Mouse (Mus musculus): ENCODE data around the gene Taf11. TPM values are rescaled to one million over a fixed set of nuclear protein-coding genes. Genes with fewer than 3 reads are reported as not detected.

The Taf11 gene
- total RNA-seq, 2 experiments from 2014 or later, result 34.6 to 37.4 TPM

- no peak for DNase-seq
Observed at GRCm38 (mm10) chr17:27920676-27921075, 11.0 kb upstream of the Taf11 start.

DNA sequence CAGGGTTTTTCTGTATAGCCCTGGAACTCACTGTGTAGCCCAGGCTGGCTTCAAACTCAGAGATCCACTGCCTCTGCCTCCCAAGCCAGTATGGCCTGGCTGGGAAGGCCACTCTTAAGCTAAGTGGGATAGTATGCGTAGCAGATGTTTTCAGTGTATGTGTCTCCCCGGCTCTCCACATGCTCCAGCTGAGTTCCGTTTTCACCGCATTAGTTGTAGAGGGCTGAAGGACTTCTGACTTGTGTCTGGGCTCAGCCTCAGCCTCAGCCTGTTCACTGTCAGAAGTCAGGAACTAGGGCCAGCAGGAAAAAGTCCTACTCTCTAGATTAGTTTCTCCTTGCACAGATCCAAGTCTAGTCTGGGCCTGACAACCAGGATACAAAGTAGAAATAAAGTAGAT is 6.7 kb upstream of the Taf11 start:
- DNase-seq, result no peak

DNA sequence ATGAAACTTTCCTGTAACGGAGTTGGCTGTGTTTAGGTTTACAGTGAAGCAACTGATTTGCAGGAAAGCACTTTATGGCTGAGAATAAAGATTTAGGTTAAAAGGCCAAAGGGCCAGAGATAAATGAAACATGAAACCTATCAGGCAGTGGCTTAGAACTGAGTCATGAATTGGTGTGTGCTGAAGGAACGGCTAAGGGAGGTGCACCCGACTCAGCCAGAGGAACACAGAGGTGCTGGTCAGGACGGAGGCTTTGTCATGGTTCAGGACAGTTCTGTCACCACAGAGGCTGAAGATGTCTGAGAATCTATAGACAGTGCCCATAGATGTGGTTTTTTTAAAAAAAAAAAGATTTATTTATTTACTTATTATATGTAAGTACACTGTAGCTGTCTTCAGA is 5.1 kb upstream of the Taf11 start:
- no peak for DNase-seq

DNA sequence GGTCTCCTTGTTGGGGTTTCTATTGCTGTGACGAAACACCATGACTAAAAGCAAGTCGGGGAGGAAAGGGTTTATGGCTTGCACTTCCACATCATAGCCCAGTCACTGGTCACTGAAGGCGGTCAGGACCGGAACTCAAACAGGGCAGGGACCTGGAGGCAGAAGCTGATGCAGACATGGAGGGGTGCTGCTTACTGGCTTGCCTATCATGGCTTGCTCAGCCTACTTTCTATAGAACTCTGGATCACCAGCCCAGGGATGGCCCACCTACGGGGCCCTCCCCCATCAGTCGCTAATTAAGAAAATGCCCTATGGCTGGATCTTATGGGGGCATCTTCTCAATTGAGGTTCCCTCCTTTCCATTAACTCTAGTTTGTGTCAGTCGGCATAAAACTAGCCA is 1.7 kb upstream of the Taf11 start:
- DNase-seq, result no peak

DNA sequence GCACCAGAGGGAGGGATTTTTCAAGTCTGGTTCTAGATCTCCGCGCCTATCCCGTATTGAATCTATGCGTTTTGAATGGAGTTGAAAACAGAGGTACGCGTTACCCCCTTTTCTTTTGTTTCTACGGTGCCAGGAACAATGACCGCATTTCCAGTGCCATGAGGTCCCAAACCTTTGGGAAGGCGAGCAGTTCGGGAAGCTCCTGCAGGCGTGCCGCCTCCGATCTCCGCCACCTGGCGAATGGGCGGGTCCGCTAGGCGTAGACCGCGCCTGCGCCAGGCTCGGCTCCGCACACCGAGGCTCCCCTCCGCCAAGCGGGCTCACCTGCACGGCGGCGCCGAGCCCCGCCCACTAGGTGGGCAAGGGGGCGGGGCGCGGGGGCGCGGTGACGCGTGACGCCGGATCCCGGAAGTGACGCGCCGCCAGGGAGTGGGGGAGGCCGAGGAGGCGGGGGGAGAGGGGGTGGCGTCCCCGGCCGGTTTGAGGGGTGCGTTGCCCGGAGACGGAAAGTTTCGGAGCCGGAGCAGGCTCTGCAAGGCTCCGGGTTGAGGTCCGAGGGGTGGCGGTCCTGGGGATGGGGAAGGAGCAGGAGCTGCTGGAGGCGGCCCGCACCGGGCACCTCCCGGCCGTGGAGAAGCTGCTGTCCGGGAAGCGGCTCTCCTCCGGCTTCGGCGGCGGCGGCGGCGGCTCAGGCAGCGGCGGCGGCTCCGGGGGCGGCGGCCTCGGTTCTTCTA is 589 bp downstream of the Taf11 start, which contains the start of gene Anks1:
Anks1 (plus strand) TSS at position 419 of the 734 bp plus-strand sequence.
- DNase-seq, result peak; percentile 78 to 79

DNA sequence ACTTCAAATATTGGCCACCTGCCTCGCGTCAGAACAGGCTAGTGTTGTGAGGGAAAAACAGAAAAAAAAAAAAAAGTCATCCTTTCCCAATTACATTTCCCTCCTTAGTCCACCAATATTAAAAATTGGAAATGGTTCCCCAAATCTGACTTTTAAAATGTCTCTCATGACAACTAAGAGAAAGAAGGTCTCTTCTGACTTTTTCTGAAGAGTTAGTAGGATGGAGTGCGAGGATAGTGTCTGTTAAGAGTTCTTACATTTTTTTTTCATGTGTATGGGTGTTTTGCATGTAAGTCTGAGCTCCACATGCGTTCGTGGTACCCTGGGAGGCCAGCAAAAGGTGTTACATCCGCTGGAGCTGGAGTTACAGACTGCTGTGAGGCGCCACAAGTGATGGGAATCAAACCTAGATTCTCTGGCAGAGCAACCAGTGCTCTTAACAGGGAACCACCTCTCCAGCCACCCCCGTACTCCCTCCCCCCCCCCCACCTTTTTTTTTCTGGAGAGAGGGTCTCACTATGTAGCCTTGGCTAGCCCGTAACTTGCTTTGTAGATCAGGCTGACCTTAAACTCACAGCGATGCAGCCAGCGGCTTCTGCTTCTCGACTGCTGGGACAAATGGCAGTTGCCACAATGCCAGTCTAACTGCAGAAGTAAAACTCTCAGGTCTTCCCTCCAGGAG is 1.3 kb downstream of the Taf11 start:
- DNase-seq, result no peak

GRCm38 (mm10) chr17:27907512-27908205 is 2.0 kb downstream of the Taf11 start:
- peak; percentile 93 to 97 for DNase-seq

GRCm38 (mm10) chr17:27886499-27887210 is 23.0 kb downstream of the Taf11 start:
- DNase-seq, result no peak

- DNase-seq, result no peak
Observed at GRCm38 (mm10) chr17:27883994-27884393, 25.6 kb downstream of the Taf11 start.

- DNase-seq, result no peak
Observed at GRCm38 (mm10) chr17:27883129-27883528, 26.5 kb downstream of the Taf11 start.

DNA sequence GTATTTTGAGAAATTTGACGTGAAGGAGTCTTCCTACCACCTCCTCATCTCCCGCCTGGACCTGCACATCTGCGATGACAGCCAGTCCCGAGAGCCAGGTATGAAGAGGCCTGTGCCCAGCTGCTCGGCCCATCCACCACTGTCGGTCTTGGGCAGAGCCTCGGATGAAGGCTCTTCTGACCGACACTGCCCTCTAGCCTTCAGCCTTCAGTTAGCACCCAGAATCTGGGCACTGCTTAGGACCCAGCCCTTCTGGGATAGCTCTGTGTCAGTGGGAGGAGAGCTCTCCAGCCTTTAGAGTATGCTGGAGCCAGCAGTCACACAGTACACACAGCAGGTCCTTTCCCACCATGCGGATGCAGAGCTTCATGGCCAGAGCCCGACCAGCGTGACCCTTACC is 28.1 kb downstream of the Taf11 start:
- no peak for DNase-seq

DNA sequence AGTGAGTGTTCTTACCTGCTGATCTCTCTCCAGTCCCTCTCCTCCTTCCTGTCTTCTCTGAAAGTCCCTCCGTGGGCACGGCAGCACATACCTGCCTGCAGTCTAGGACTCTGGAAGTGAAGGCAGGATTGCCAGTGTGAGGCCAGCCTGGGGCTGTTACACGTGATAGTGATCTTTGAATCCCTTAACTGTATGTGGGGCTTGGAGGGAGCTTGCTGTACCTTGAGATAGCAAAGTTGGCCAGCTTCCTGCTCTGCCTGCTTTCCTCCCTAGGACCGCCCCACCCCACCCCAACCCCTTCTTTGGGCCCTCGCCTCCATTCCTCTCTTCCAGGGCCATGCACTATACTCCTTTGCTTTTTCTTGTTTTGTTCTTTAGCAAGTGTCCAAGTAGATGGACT is 35.1 kb downstream of the Taf11 start:
- no peak for DNase-seq

GRCm38 (mm10) chr17:27873583-27873982 is 36.1 kb downstream of the Taf11 start:
- no peak for DNase-seq

- DNase-seq, result peak; percentile 27 to 51
Observed at GRCm38 (mm10) chr17:27871851-27872250, 37.8 kb downstream of the Taf11 start.

DNA sequence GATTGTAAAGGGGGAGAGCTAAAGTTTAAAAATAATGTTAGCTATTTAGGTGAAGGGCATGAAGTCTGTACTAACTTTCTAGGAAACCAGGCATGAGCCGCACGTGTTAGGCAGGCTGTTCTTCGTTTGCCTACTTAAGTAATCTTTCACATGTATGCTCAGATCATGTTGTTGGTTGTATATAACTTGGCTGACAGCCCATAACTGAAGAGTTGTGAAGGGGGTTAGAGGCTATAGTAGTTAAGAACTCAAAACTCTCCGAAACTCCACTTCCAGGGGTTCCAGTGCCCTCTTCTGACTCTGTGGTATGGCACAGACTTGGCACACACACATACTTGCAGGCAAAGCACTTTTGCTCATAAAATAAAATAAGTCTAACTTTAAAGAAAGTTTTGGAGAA is 42.9 kb downstream of the Taf11 start:
- no peak for DNase-seq

DNA sequence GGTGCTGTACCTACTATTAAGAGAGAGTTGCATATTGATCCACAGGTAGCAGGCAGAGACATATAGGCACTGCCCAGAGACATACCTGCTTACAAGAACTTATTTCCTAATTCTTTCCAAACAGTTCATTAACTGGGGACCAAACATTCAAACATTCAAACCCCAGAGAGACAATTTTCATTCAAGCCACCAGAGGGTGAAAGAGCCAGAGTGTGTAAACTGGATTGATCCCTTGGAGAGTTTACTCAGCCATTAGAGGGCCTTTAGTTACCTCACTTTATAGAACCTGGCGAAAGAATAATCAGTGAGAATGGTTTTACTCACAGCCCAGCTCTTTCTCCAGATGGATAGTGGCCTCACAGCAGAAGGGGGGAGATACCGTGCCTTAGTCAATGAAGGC is 44.2 kb downstream of the Taf11 start:
- no peak for DNase-seq

DNA sequence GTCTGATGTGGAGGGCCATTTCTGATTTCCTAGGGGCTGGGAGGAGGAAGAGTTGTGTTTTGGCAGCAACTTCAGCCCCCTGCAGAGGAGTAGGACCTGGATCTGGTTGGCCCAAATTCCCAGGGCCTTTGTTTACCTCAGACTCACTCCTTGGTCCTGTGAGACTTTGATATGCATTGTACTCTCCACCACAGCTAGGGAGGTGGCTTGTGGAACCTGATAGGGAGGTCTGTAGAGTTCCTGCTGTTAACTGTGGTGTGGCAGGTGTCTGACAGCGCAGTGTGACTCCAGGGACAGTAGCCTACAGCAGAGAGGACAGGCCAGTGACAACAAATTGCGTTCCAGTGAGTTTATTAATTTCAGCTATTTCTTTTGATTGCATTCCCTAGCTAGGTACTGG is 50.5 kb downstream of the Taf11 start:
- no peak for DNase-seq

DNA sequence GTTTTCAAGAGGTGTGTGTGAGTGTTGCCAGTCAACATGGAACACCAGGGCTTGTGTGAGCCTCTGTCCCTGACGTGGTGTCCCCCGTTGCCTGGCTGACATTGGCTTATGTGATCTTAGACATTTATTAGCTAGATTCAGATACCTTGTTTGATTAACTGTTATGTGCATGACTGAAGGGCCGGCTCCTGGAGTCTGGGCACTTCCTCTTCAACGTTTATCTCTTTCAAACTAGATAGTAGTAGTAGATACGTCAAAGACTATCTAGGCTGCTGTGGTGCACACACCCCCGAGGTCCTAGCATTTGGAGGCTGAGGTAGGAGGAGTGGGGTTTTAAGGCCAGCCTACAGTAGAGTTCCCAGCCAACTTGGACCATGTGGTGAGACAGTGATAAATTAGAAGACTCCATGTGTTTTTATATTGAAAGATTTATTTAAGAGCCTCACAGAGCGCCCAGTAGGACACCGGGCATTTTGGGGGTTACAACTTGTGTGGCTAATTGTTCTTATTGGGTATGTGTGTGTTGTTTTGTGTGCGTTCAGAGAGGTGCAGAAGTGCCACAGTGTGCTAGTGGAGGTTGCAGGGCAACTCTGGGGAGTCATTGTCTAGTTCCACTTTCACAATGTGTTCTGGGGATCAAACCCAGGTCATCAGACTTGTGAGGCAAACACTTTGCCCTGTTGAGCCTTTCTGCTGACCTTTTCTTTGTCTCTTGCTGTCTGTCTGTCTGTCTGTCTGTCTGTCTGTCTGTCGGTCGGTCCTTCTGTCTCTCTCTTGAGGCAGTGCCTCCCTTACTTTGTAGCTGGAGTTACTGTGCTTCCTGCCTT is 51.8 kb downstream of the Taf11 start:
- DNase-seq, result no peak

DNA sequence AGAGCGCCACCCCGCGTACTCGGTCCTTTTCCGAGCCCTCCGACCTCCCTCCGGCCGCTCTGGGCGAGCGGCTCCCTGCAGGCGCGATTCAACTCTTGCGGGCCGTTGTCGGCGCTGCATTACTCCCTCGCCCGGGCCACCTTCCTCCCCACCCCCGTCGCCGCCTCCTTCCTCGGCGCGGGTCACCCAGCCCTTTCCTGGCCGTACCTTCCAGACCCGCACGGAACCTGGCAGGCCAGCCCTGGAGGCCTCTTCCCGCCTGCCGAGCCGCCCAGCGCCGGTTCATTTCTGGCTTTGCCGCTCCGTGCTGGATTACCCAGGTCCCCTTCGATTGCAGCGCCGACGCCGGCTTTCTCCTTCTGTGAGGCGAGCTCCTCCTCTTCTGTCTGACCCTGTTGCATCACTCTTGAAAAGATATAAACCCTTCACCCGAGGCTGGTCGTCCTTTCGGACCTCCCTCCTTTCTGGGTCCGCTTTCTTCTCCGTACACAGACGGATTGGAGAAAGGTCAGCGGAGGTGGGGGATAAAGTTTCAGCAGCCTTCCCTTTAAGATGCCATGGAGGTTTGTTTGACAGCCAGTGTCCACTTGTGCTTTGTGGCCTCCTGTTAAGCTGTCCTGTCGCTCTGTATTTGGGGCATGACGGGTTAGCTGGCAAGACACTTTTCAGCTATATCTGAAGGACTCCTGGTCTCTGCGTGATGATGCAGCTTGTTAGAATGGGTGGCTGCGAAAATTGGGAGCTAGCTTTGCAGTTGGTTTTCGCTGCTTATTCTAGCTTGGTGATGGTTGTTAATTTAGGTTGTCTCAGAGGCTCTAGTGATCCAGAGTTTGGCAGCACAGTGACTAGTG is 52.6 kb downstream of the Taf11 start:
- DNase-seq, result peak; percentile 36 to 38

- peak; percentile 72 to 73 for DNase-seq
Observed at GRCm38 (mm10) chr17:27856265-27856797, 53.3 kb downstream of the Taf11 start, which contains the start of gene Uhrf1bp1. Gene Uhrf1bp1, plus strand, starts transcription at chr17:27856441.

Measured in layer of hippocampus, postnatal 36 days (tissue).